Comparison of ENCODE assay signal across 15 mouse cellular contexts in genomic region chr7:141036624-141037023, GRCm38 (mm10). TPM values are rescaled to one million over a fixed set of nuclear protein-coding genes. Genes with fewer than 3 reads are reported as not detected.
"Had no signal": no experiment of that assay in that cellular context is flagged by ENCODE, and none has a peak within 500 bp of the region (broad histone marks: within the 10 kb centered on the region; RNA-seq: fewer than 3 reads in every experiment).

No protein-coding gene starts in this region.

RNA-seq across cellular contexts. Expression of gene Gm17387, which starts 7.7 kb away (rescaled TPM):
- total RNA-seq: heart, postnatal 10 days; heart, postnatal 14 days; heart, postnatal 25 days; heart, postnatal 36 days; heart, postnatal 4 days; hindbrain, postnatal 0 days; layer of hippocampus, adult 18-20 months; layer of hippocampus, adult 2 months; layer of hippocampus, adult 8-10 months; layer of hippocampus, postnatal 10 days; layer of hippocampus, postnatal 14 days; layer of hippocampus, postnatal 25 days; layer of hippocampus, postnatal 36 days; left cerebral cortex, adult 18-20 months; left cerebral cortex, adult 2 months had no signal

RNA-seq across cellular contexts. Expression of gene Ifitm6, which starts 18.9 kb away (rescaled TPM):
- total RNA-seq: layer of hippocampus, adult 18-20 months; layer of hippocampus, adult 2 months; layer of hippocampus, postnatal 10 days; layer of hippocampus, postnatal 14 days; layer of hippocampus, postnatal 25 days had no signal

RNA-seq across cellular contexts. Expression of gene B4galnt4, which starts 24.3 kb away (rescaled TPM):
- total RNA-seq: heart, postnatal 36 days had no signal

RNA-seq across cellular contexts. Expression of gene Pkp3, which starts 41.4 kb away (rescaled TPM):
- total RNA-seq: heart, postnatal 36 days; layer of hippocampus, adult 18-20 months; layer of hippocampus, adult 2 months; layer of hippocampus, adult 8-10 months; layer of hippocampus, postnatal 10 days; layer of hippocampus, postnatal 14 days; layer of hippocampus, postnatal 25 days; layer of hippocampus, postnatal 36 days; left cerebral cortex, adult 2 months had no signal
